Mouse (Mus musculus): Measurements from ENCODE around the gene Oxsr1. TPM values are rescaled to one million over a fixed set of nuclear protein-coding genes. Genes with fewer than 3 reads are reported as not detected.
"Not testable (repeated sequence)": the region's sequence is repeated elsewhere in the genome, so short reads cannot be mapped to it uniquely, and the experiment has no call there.

Oxsr1 gene
- total RNA-seq, 1 experiment from 2014 or later: 35.5 TPM

- ATAC-seq (replicated peaks; ENCODE audit: low read depth, poor library complexity, severe bottlenecking): no peak
Observed at GRCm38 (mm10) chr9:119238796-119239195, 83.4 kb downstream of the Oxsr1 start.

GRCm38 (mm10) chr9:119231552-119231951, 90.7 kb downstream of the Oxsr1 start:
- no peak for ATAC-seq (replicated peaks; ENCODE audit: low read depth, poor library complexity, severe bottlenecking)

- ATAC-seq (replicated peaks; ENCODE audit: low read depth, poor library complexity, severe bottlenecking): no peak
Observed at GRCm38 (mm10) chr9:119230829-119231228, 91.4 kb downstream of the Oxsr1 start.

- no peak for ATAC-seq (replicated peaks; ENCODE audit: low read depth, poor library complexity, severe bottlenecking)
Observed at GRCm38 (mm10) chr9:119220249-119220648, 102.0 kb downstream of the Oxsr1 start.

GRCm38 (mm10) chr9:119219667-119220066, 102.6 kb downstream of the Oxsr1 start:
- no peak for ATAC-seq (replicated peaks; ENCODE audit: low read depth, poor library complexity, severe bottlenecking)

- not testable (repeated sequence) for ATAC-seq (replicated peaks; ENCODE audit: low read depth, poor library complexity, severe bottlenecking)
Observed at GRCm38 (mm10) chr9:119215341-119215740, 106.9 kb downstream of the Oxsr1 start.

- no peak for ATAC-seq (replicated peaks; ENCODE audit: low read depth, poor library complexity, severe bottlenecking)
Observed at GRCm38 (mm10) chr9:119214601-119215000, 107.6 kb downstream of the Oxsr1 start.

- ATAC-seq (replicated peaks; ENCODE audit: low read depth, poor library complexity, severe bottlenecking): no peak
Observed at GRCm38 (mm10) chr9:119212996-119213395, 109.2 kb downstream of the Oxsr1 start.

- no peak for ATAC-seq (replicated peaks; ENCODE audit: low read depth, poor library complexity, severe bottlenecking)
Observed at GRCm38 (mm10) chr9:119208998-119209397, 113.2 kb downstream of the Oxsr1 start, which contains the start of gene Slc22a13. TSS of gene Slc22a13 (minus strand) at chr9:119209098.

- ATAC-seq (replicated peaks; ENCODE audit: low read depth, poor library complexity, severe bottlenecking): no peak
Observed at GRCm38 (mm10) chr9:119207113-119207512, 115.1 kb downstream of the Oxsr1 start.

GRCm38 (mm10) chr9:119206666-119207065, 115.6 kb downstream of the Oxsr1 start:
- ATAC-seq (replicated peaks; ENCODE audit: low read depth, poor library complexity, severe bottlenecking): no peak

- ATAC-seq (replicated peaks; ENCODE audit: low read depth, poor library complexity, severe bottlenecking): no peak
Observed at GRCm38 (mm10) chr9:119205756-119206155, 116.5 kb downstream of the Oxsr1 start.

GRCm38 (mm10) chr9:119203617-119204016, 118.6 kb downstream of the Oxsr1 start:
- ATAC-seq (replicated peaks; ENCODE audit: low read depth, poor library complexity, severe bottlenecking): no peak

- ATAC-seq (replicated peaks; ENCODE audit: low read depth, poor library complexity, severe bottlenecking): no peak
Observed at GRCm38 (mm10) chr9:119201653-119202052, 120.6 kb downstream of the Oxsr1 start.

- ATAC-seq (replicated peaks; ENCODE audit: low read depth, poor library complexity, severe bottlenecking): no peak
Observed at GRCm38 (mm10) chr9:119199151-119199861, 122.9 kb downstream of the Oxsr1 start.

GRCm38 (mm10) chr9:119192202-119192990, 129.8 kb downstream of the Oxsr1 start:
- 0 out of 2 replicates have a peak, but pooled peaks have one; percentile 15 for ATAC-seq (replicated peaks; ENCODE audit: low read depth, poor library complexity, severe bottlenecking)

Other genes with a start within 250 kb of the Oxsr1 start
- gene Plcd1, start 228.9 kb downstream of the Oxsr1 start, total RNA-seq (2017): not detected in 2 replicates
- gene Dlec1, start 219.9 kb downstream of the Oxsr1 start, total RNA-seq (2017): not detected in 2 replicates
- gene Acaa1b, start 165.3 kb downstream of the Oxsr1 start, total RNA-seq (2017): not detected in 2 replicates
- not detected in 2 replicates for gene Gm47289, start 163.3 kb downstream of the Oxsr1 start, total RNA-seq (2017)
- gene Slc22a13, start 113.3 kb downstream of the Oxsr1 start, total RNA-seq (2017): not detected in 2 replicates
- 20.1 and 23.1 TPM in 2 replicates for gene Acaa1a, start 17.2 kb upstream of the Oxsr1 start, total RNA-seq (2017)
- 13.9 and 18.7 TPM in 2 replicates for gene Myd88, start 19.0 kb upstream of the Oxsr1 start, total RNA-seq (2017)
- gene Xylb, start 35.0 kb upstream of the Oxsr1 start, total RNA-seq (2017): 5.3 TPM in 2 replicates
- not detected in 2 replicates for gene Slc22a14, start 43.1 kb upstream of the Oxsr1 start, total RNA-seq (2017)
- 1.3 and 1.6 TPM in 2 replicates for gene Acvr2b, start 79.7 kb upstream of the Oxsr1 start, total RNA-seq (2017)
- gene Exog, start 122.5 kb upstream of the Oxsr1 start, total RNA-seq (2017): 5.7 and 6.9 TPM in 2 replicates